Mouse (Mus musculus) liver, embryonic 11.5 days (tissue): ENCODE measurements around the gene Leap2. TPM values are rescaled to one million over a fixed set of nuclear protein-coding genes. Genes with fewer than 3 reads are reported as not detected.

Experiments
- ATAC-seq: fragments of 200-750 bp; cut with Nextera tagmentation; replicated peaks from 2 replicates; pipeline ENCODE4 v1.8.0; 2017; ENCODE audit warnings: moderate number of reproducible peaks, mild to moderate bottlenecking, moderate TSS enrichment, moderate library complexity; ENCODE audit not compliant: low FRiP score
- DNase-seq: peaks from one replicate; pipeline ENCODE4 v3.0.0-alpha.2; 2017; ENCODE audit warnings: low spot score
- H3K27ac ChIP-seq: fragments of 300-500 bp; sonication (generic); 2 replicates; pipeline ENCODE4 v1.5.1; 2014; ENCODE audit warnings: mild to moderate bottlenecking, low read depth, low read length, control low read depth
- H3K27me3 ChIP-seq: fragments of 300-500 bp; sonication (generic); replicated peaks from 2 replicates; pipeline ENCODE4 v1.6.1; 2014; ENCODE audit warnings: low read length, mixed read lengths; ENCODE audit not compliant: control insufficient read depth, insufficient read depth
- H3K36me3 ChIP-seq: fragments of 300-500 bp; sonication (generic); 2 replicates; pipeline ENCODE4 v1.6.1; 2014; ENCODE audit warnings: mild to moderate bottlenecking, low read length, moderate library complexity, mixed read lengths; ENCODE audit not compliant: control insufficient read depth, insufficient read depth
- H3K4me1 ChIP-seq: fragments of 300-500 bp; sonication (generic); replicated peaks from 2 replicates; pipeline ENCODE4 v1.6.1; 2014; ENCODE audit warnings: low read length, mixed read lengths; ENCODE audit not compliant: control insufficient read depth, insufficient read depth
- H3K4me2 ChIP-seq: fragments of 300-500 bp; sonication (generic); 2 replicates; pipeline ENCODE4 v1.6.1; 2014; ENCODE audit warnings: mild to moderate bottlenecking, control low read depth, moderate library complexity
- H3K4me3 ChIP-seq: fragments of 300-500 bp; sonication (generic); 2 replicates; pipeline ENCODE4 v1.5.1; 2014; ENCODE audit warnings: low read depth, low read length, control low read depth
- H3K9ac ChIP-seq: fragments of 300-500 bp; sonication (generic); 2 replicates; pipeline ENCODE4 v1.6.1; 2014; ENCODE audit warnings: low read depth, low read length, control low read depth
- H3K9me3 ChIP-seq: fragments of 300-500 bp; sonication (generic); 2 replicates; pipeline ENCODE4 v1.6.1; 2016; ENCODE audit warnings: low read length, inconsistent platforms, mixed read lengths; ENCODE audit not compliant: control insufficient read depth
- WGBS: fragments of 180-500 bp; shearing (Covaris S2); extraction: QIAGEN DNeasy Blood & Tissue Kit; methylation state at CpG from one replicate; pipeline ENCODE4 v1.1.7; 2014; 5-methylcytosine and 5-hydroxymethylcytosine counted together
- polyA plus RNA-seq: library from polyadenylated mRNA; unstranded; fragments of >200 nt; fragmentation: Nextera tagmentation; extraction: Ambion mirVana; gene quantifications from 2 replicates; pipeline ENCODE4 v1.2.1, GENCODE M21; 2014

Gene Leap2
- polyA plus RNA-seq, 1 experiment from 2014 or later: 6.5 TPM

GRCm38 (mm10) chr11:53448529-53448928 is 25.6 kb upstream of the Leap2 start:
- DNase-seq (no peak), ATAC-seq (no peak)
- no peak overlapping the region for H3K4me3 ChIP-seq
- H3K27me3 ChIP-seq: peaks cover 4% of the 10 kb centered on the region
- no peak overlapping the region for H3K4me2 ChIP-seq
- H3K4me1 ChIP-seq: peaks cover 6% of the 10 kb centered on the region; the same call in 1 of the 2 replicates
- H3K9ac ChIP-seq: no peak overlapping the region
- WGBS: 71% methylated on average over 1 of the region's 1 CpGs
- no peaks in the 10 kb centered on the region for H3K9me3 ChIP-seq
- no peaks in the 10 kb centered on the region for H3K36me3 ChIP-seq
- H3K27ac ChIP-seq: no peak overlapping the region

- ATAC-seq: no peak
- Histone ChIP-seq H3K4me2 (no peak overlapping the region), H3K36me3 (no peaks in the 10 kb centered on the region), H3K9me3 (no peaks in the 10 kb centered on the region), H3K27me3 (peaks cover 4% of the 10 kb centered on the region), H3K27ac (no peak overlapping the region), H3K9ac (no peak overlapping the region), H3K4me1 (peaks cover 7% of the 10 kb centered on the region; the same call in 1 of the 2 replicates), H3K4me3 (no peak overlapping the region)
- WGBS: 90% methylated on average over 8 of the region's 8 CpGs
- DNase-seq: no peak
Measured at GRCm38 (mm10) chr11:53447996-53448395, 25.0 kb upstream of the Leap2 start.

DNA sequence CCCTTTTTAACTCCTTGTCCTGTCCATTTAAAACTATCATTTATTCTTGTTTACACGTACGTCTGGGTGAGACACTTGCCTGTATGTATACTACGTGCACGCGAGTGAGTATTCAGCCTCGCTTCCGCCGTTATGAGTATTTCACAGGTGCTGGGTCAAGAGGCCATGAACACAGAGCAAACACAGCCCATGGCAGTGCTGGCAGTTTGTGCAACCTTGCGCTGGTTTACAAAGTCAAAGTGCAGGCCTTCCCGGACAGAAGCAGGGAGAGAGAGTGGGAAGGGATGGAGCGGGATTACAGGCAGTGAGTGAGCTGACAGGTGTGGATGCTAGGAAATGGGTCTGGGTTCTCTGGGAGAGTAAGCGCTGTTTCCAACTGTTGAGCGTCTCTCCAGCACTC is 23.2 kb upstream of the Leap2 start:
- Histone ChIP-seq H3K27ac (peak overlapping the region; percentile 17), H3K4me3 (no peak overlapping the region)
- WGBS: 78% methylated on average over 13 of the region's 13 CpGs

GRCm38 (mm10) chr11:53445562-53445961 is 22.6 kb upstream of the Leap2 start:
- DNase-seq (no peak), ATAC-seq (no peak)
- Histone ChIP-seq H3K27ac (peak overlapping the region; percentile 16), H3K27me3 (peaks cover 4% of the 10 kb centered on the region), H3K9ac (no peak overlapping the region), H3K36me3 (no peaks in the 10 kb centered on the region), H3K4me2 (no peak overlapping the region), H3K9me3 (no peaks in the 10 kb centered on the region), H3K4me1 (peaks cover 19% of the 10 kb centered on the region), H3K4me3 (no peak overlapping the region)
- 52% methylated on average over 13 of the region's 13 CpGs for WGBS

More for the DNA sequence above, 23.2 kb upstream of the Leap2 start:
- Histone ChIP-seq H3K4me1 (peaks cover 19% of the 10 kb centered on the region), H3K36me3 (no peaks in the 10 kb centered on the region), H3K9ac (no peak overlapping the region), H3K27me3 (peaks cover 4% of the 10 kb centered on the region), H3K4me2 (no peak overlapping the region), H3K9me3 (no peaks in the 10 kb centered on the region)
- ATAC-seq: 0 out of 2 replicates have a peak, but pooled peaks have one; percentile 20
- DNase-seq: no peak

- DNase-seq: no peak
- Histone ChIP-seq H3K4me3 (no peak overlapping the region), H3K36me3 (no peaks in the 10 kb centered on the region), H3K9me3 (no peaks in the 10 kb centered on the region), H3K27me3 (no peaks in the 10 kb centered on the region), H3K4me2 (no peak overlapping the region), H3K4me1 (peaks cover 17% of the 10 kb centered on the region), H3K27ac (no peak overlapping the region), H3K9ac (no peak overlapping the region)
- 30% methylated on average over 6 of the region's 6 CpGs for WGBS
- ATAC-seq: peak; percentile 59; the same call in 1 of the 2 replicates
Measured at GRCm38 (mm10) chr11:53443861-53444260, 20.9 kb upstream of the Leap2 start.

- Histone ChIP-seq H3K9ac (peak overlapping the region; percentile 3; the same call in 1 of the 2 replicates), H3K9me3 (no peaks in the 10 kb centered on the region), H3K4me1 (peaks cover 17% of the 10 kb centered on the region), H3K4me3 (no peak overlapping the region), H3K27me3 (no peaks in the 10 kb centered on the region), H3K27ac (0 out of 2 replicates have a peak overlapping the region, but pooled peaks have one; percentile 0), H3K4me2 (peak overlapping the region; percentile 24), H3K36me3 (no peaks in the 10 kb centered on the region)
- 7% methylated on average over 12 of the region's 12 CpGs for WGBS
- peak; percentile 53 for DNase-seq
- ATAC-seq: no peak; the same call in 1 of the 2 replicates
Measured at GRCm38 (mm10) chr11:53441921-53442320, 19.0 kb upstream of the Leap2 start.

GRCm38 (mm10) chr11:53436338-53436737 is 13.4 kb upstream of the Leap2 start:
- H3K4me2 ChIP-seq: no peak overlapping the region
- no peaks in the 10 kb centered on the region for H3K9me3 ChIP-seq
- peaks cover 24% of the 10 kb centered on the region for H3K4me1 ChIP-seq
- DNase-seq: no peak
- H3K27me3 ChIP-seq: no peaks in the 10 kb centered on the region
- no peak overlapping the region for H3K4me3 ChIP-seq
- no peak overlapping the region for H3K27ac ChIP-seq
- 81% methylated on average over 6 of the region's 6 CpGs for WGBS
- no peaks in the 10 kb centered on the region for H3K36me3 ChIP-seq
- ATAC-seq: no peak
- H3K9ac ChIP-seq: no peak overlapping the region

DNA sequence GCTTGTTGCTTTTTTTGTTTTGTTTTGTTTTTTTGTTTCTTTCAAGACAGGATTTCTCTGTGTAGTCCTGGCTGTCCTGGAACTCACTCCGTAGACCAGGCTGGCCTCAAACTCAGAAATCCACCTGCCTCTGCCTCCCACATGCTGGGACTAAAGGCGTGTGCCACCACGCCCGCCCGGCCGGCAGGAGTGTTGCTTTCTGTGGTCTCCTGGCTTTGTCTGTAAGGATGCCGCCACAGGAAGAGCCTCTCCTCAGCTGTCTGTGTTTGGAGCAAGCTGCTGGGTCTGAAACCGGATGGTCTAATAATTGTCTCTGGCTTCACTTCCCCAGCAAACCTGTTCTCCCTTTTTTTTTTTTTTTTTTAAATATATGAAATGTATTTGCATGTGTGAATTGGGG is 12.5 kb upstream of the Leap2 start:
- 63% methylated on average over 8 of the region's 8 CpGs for WGBS
- no peak overlapping the region for H3K9ac ChIP-seq
- H3K4me3 ChIP-seq: no peak overlapping the region
- DNase-seq (no peak), ATAC-seq (no peak)
- no peaks in the 10 kb centered on the region for H3K27me3 ChIP-seq
- no peaks in the 10 kb centered on the region for H3K9me3 ChIP-seq
- H3K4me2 ChIP-seq: no peak overlapping the region
- H3K36me3 ChIP-seq: no peaks in the 10 kb centered on the region
- H3K4me1 ChIP-seq: peaks cover 25% of the 10 kb centered on the region
- no peak overlapping the region for H3K27ac ChIP-seq

- no peak for ATAC-seq
- no peaks in the 10 kb centered on the region for H3K9me3 ChIP-seq
- no peak for DNase-seq
- no peaks in the 10 kb centered on the region for H3K27me3 ChIP-seq
- H3K4me1 ChIP-seq: peaks cover 30% of the 10 kb centered on the region
- peak overlapping the region; percentile 25; the same call in 1 of the 2 replicates for H3K4me2 ChIP-seq
- no peak overlapping the region for H3K27ac ChIP-seq
- H3K9ac ChIP-seq: no peak overlapping the region
- H3K36me3 ChIP-seq: peaks cover 8% of the 10 kb centered on the region; the same call in 1 of the 2 replicates
- 32% methylated on average over 6 of the region's 6 CpGs for WGBS
- no peak overlapping the region for H3K4me3 ChIP-seq
Measured at GRCm38 (mm10) chr11:53433057-53433456, 10.1 kb upstream of the Leap2 start.
